Mouse (Mus musculus) G1E (cell line): ENCODE results near the gene Slc22a2.

Experiments
- CTCF ChIP-seq: IDR thresholded peaks from 2 replicates; pipeline ENCODE4 v1.5.1; 2012; ENCODE audit warnings: low read depth, low read length, inconsistent platforms, mixed read lengths
- TAL1 ChIP-seq: conservative IDR thresholded peaks from 2 replicates; pipeline ENCODE4 v1.6.1; 2012; ENCODE audit warnings: low read depth, low read length, inconsistent platforms, mixed read lengths

DNA sequence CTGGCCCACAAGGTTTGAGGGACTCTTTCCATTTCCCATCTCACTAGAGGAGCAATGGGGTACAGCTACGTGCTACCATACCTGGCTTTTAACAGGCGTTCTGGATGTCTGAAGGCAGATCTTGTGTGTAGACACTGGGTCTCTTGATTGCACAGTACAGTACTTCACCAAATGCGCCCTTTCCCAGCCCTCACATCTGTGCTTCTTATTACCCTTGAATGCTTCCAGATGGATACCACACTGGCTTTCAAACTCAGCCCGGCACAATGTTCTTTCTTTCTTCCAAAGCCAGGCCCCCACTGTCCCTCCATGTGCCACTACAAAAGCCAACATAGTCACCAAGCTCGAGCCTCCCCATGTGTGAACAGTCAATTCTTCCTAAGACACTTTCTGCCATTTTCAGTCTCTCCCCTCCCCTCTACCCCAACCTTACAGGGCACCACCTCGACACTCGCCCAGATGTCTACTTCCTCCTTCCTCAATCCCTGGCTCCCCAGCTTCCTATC, 88.4 kb downstream of the Slc22a2 start:
- TF ChIP-seq CTCF (no peak), TAL1 (no peak)
